Mouse (Mus musculus) heart, postnatal 0 days (tissue): Measurements from ENCODE around the gene Ntng1.

Experiments
- CTCF ChIP-seq: IDR thresholded peaks from 2 replicates; pipeline ENCODE4 v1.5.1; 2016; ENCODE audit warnings: antibody characterized with exemption, control low read depth, low read depth
- EP300 ChIP-seq: IDR thresholded peaks from 2 replicates; pipeline ENCODE4 v1.6.1; 2016; ENCODE audit warnings: antibody characterized with exemption, low read depth

- TF ChIP-seq CTCF = no peak
- no peak for TF ChIP-seq EP300
Observed at GRCm38 (mm10) chr3:109879061-109879460, 264.8 kb downstream of the Ntng1 start.
